Mouse (Mus musculus) megakaryocyte, embryonic 14.5 days (primary cell): ENCODE measurements around the gene Telo2.

Experiments
- FLI1 ChIP-seq: IDR thresholded peaks from 2 replicates; pipeline ENCODE4 v1.6.1; 2012; ENCODE audit warnings: low read length, inconsistent platforms, mixed read lengths
- GATA1 ChIP-seq: IDR thresholded peaks from 3 replicates; pipeline ENCODE4 v1.6.1; 2012; ENCODE audit warnings: mixed read lengths, low read length, inconsistent platforms, borderline replicate concordance

GRCm38 (mm10) chr17:25120406-25120805, 4.6 kb upstream of the Telo2 start, which contains the start of gene Ptx4:
- TF ChIP-seq GATA1: no peak
- TF ChIP-seq FLI1: no peak
